Mouse (Mus musculus): ENCODE measurements at regions not wholly inside any gene's neighbourhood (a gene's known extent, or its start where the extent isn't known, plus 50 kb on each side); places are given as distances from the start of the nearest gene placed in this dataset.

- no peak overlapping the region for H3K9ac ChIP-seq (replicated peaks; ENCODE audit: low read length, poor library complexity, severe bottlenecking)
- no peak for TF ChIP-seq CTCF (IDR thresholded peaks at IDR 0.05)
- H3K9me3 ChIP-seq (ENCODE audit: low read length): no peaks in the 10 kb centered on the region
- no peaks in the 10 kb centered on the region for H3K36me3 ChIP-seq (ENCODE audit: insufficient read depth, low read length)
- no peak overlapping the region for H3K4me2 ChIP-seq (ENCODE audit: low read depth, low read length, poor library complexity, severe bottlenecking)
- no peak for ATAC-seq (ENCODE audit: low FRiP score)
- H3K4me1 ChIP-seq (ENCODE audit: insufficient read depth, low read length): no peaks in the 10 kb centered on the region
- no peak for DNase-seq (ENCODE audit: low spot score)
- no peaks in the 10 kb centered on the region for H3K27me3 ChIP-seq (ENCODE audit: insufficient read depth, low read length)
- 21% methylated on average over 3 of the region's 3 CpGs for WGBS
- H3K27ac ChIP-seq (ENCODE audit: low read depth, low read length): no peak overlapping the region
- H3K4me3 ChIP-seq (ENCODE audit: low read depth, low read length): no peak overlapping the region
These were observed 73.1 kb downstream of the Rpusd4 start for GRCm38 (mm10) chr9:35340811-35341210.

- H3K9me3 ChIP-seq (ENCODE audit: low read length): no peaks in the 10 kb centered on the region
- DNase-seq (ENCODE audit: low spot score) (no peak), ATAC-seq (ENCODE audit: low FRiP score) (no peak)
- H3K9ac ChIP-seq (replicated peaks; ENCODE audit: low read length, poor library complexity, severe bottlenecking): no peak overlapping the region
- no peak for TF ChIP-seq CTCF (IDR thresholded peaks at IDR 0.05)
- no peaks in the 10 kb centered on the region for H3K4me1 ChIP-seq (ENCODE audit: insufficient read depth, low read length)
- 84% methylated on average over 5 of the region's 5 CpGs for WGBS
- no peak overlapping the region for H3K4me3 ChIP-seq (ENCODE audit: low read depth, low read length)
- no peaks in the 10 kb centered on the region for H3K36me3 ChIP-seq (ENCODE audit: insufficient read depth, low read length)
- H3K4me2 ChIP-seq (ENCODE audit: low read depth, low read length, poor library complexity, severe bottlenecking): no peak overlapping the region
- H3K27me3 ChIP-seq (ENCODE audit: insufficient read depth, low read length): no peaks in the 10 kb centered on the region
- no peak overlapping the region for H3K27ac ChIP-seq (ENCODE audit: low read depth, low read length)
These were observed 73.7 kb downstream of the Rpusd4 start for GRCm38 (mm10) chr9:35341386-35341785.

- no peak for DNase-seq (ENCODE audit: low spot score)
- Histone ChIP-seq H3K36me3 (ENCODE audit: insufficient read depth, low read length) (no peaks in the 10 kb centered on the region), H3K27me3 (ENCODE audit: insufficient read depth, low read length) (no peaks in the 10 kb centered on the region), H3K27ac (ENCODE audit: low read depth, low read length) (no peak overlapping the region), H3K4me2 (ENCODE audit: low read depth, low read length, poor library complexity, severe bottlenecking) (no peak overlapping the region), H3K4me1 (ENCODE audit: insufficient read depth, low read length) (no peaks in the 10 kb centered on the region), H3K9me3 (ENCODE audit: low read length) (no peaks in the 10 kb centered on the region), H3K9ac (replicated peaks; ENCODE audit: low read length, poor library complexity, severe bottlenecking) (no peak overlapping the region), H3K4me3 (ENCODE audit: low read depth, low read length) (no peak overlapping the region)
- WGBS: 58% methylated on average over 2 of the region's 2 CpGs
- no peak for ATAC-seq (ENCODE audit: low FRiP score)
- no peak for TF ChIP-seq CTCF (IDR thresholded peaks at IDR 0.05)
These were observed 74.8 kb downstream of the Rpusd4 start for GRCm38 (mm10) chr9:35342436-35342835.

- Histone ChIP-seq H3K27ac (ENCODE audit: low read depth, low read length) (no peak overlapping the region), H3K9me3 (ENCODE audit: low read length) (no peaks in the 10 kb centered on the region), H3K4me3 (ENCODE audit: low read depth, low read length) (no peak overlapping the region), H3K27me3 (ENCODE audit: insufficient read depth, low read length) (no peaks in the 10 kb centered on the region), H3K4me1 (ENCODE audit: insufficient read depth, low read length) (no peaks in the 10 kb centered on the region), H3K36me3 (ENCODE audit: insufficient read depth, low read length) (no peaks in the 10 kb centered on the region), H3K9ac (replicated peaks; ENCODE audit: low read length, poor library complexity, severe bottlenecking) (no peak overlapping the region), H3K4me2 (ENCODE audit: low read depth, low read length, poor library complexity, severe bottlenecking) (no peak overlapping the region)
- ATAC-seq (ENCODE audit: low FRiP score) (no peak), DNase-seq (ENCODE audit: low spot score) (no peak)
- TF ChIP-seq CTCF (IDR thresholded peaks at IDR 0.05): no peak
These were observed 75.7 kb downstream of the Rpusd4 start for GRCm38 (mm10) chr9:35343336-35343735.

- no peak for TF ChIP-seq CTCF (IDR thresholded peaks at IDR 0.05)
- ATAC-seq (ENCODE audit: low FRiP score) (no peak), DNase-seq (ENCODE audit: low spot score) (no peak)
- H3K4me1 ChIP-seq (ENCODE audit: insufficient read depth, low read length): no peaks in the 10 kb centered on the region
- H3K36me3 ChIP-seq (ENCODE audit: insufficient read depth, low read length): no peaks in the 10 kb centered on the region
- no peaks in the 10 kb centered on the region for H3K27me3 ChIP-seq (ENCODE audit: insufficient read depth, low read length)
- H3K4me3 ChIP-seq (ENCODE audit: low read depth, low read length): no peak overlapping the region
- H3K27ac ChIP-seq (ENCODE audit: low read depth, low read length): no peak overlapping the region
- H3K9ac ChIP-seq (replicated peaks; ENCODE audit: low read length, poor library complexity, severe bottlenecking): no peak overlapping the region
- 63% methylated on average over 6 of the region's 6 CpGs for WGBS
- H3K9me3 ChIP-seq (ENCODE audit: low read length): no peaks in the 10 kb centered on the region
- no peak overlapping the region for H3K4me2 ChIP-seq (ENCODE audit: low read depth, low read length, poor library complexity, severe bottlenecking)
These were observed 76.6 kb upstream of the Cdon start for GRCm38 (mm10) chr9:35344374-35344773.

GRCm38 (mm10) chr9:35346378-35346777, 74.5 kb upstream of the Cdon start:
- 75% methylated on average over 5 of the region's 5 CpGs for WGBS
- Histone ChIP-seq H3K4me3 (ENCODE audit: low read depth, low read length) (no peak overlapping the region), H3K27ac (ENCODE audit: low read depth, low read length) (no peak overlapping the region), H3K27me3 (ENCODE audit: insufficient read depth, low read length) (no peaks in the 10 kb centered on the region), H3K36me3 (ENCODE audit: insufficient read depth, low read length) (no peaks in the 10 kb centered on the region), H3K9me3 (ENCODE audit: low read length) (no peaks in the 10 kb centered on the region), H3K4me2 (ENCODE audit: low read depth, low read length, poor library complexity, severe bottlenecking) (no peak overlapping the region), H3K4me1 (ENCODE audit: insufficient read depth, low read length) (no peaks in the 10 kb centered on the region), H3K9ac (replicated peaks; ENCODE audit: low read length, poor library complexity, severe bottlenecking) (no peak overlapping the region)
- DNase-seq (ENCODE audit: low spot score): no peak
- ATAC-seq (ENCODE audit: low FRiP score): no peak
- no peak for TF ChIP-seq CTCF (IDR thresholded peaks at IDR 0.05)
